Mouse (Mus musculus) inflammation-experienced regulatory T-cells, adult 16 weeks (primary cell): ENCODE results near the gene Cntnap4. TPM values are rescaled to one million over a fixed set of nuclear protein-coding genes. Genes with fewer than 3 reads are reported as not detected.

Source experiments
- polyA plus RNA-seq: library from polyadenylated mRNA; unstranded; fragments of 100-300 nt; shearing (Covaris generic); gene quantifications from one replicate; pipeline ENCODE4 v1.2.1, GENCODE M21; 2017

Cntnap4 gene
- not detected for polyA plus RNA-seq

GRCm38 (mm10) chr8:112569471-112570141, at the start of gene Cntnap4:
Cntnap4 (plus strand) TSS chr8:112570043.

